Mouse (Mus musculus): Measurements from ENCODE around the gene Nrp2. TPM values are rescaled to one million over a fixed set of nuclear protein-coding genes. Genes with fewer than 3 reads are reported as not detected.

Nrp2 gene
- polyA plus RNA-seq, 1 experiment from 2014 or later: 0.76 TPM

DNA sequence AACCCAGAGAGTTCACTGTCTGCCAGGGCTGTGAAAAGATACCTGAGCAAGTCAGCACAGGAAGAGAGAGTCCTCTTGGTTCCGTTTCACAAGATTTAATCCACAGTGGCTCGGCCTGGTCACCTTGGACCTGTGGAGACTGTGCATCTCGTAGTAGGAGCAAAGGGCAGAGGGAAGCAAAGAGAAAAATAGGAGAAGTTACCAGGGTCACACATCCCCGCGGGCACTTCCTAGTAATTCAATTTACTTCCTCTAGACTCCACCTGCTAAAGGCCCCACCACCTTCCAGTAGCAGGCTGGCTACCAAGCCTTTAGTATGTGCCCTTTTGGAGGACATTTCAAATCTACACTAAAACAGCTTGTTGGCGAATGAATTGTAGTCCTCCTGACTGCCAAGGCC, 11.9 kb upstream of the Nrp2 start:
- Histone ChIP-seq H3K27ac (no peak overlapping the region), H3K4me3 (replicated peaks) (no peak overlapping the region), H3K9me3 (replicated peaks) (no peaks in the 10 kb centered on the region), H3K36me3 (no peaks in the 10 kb centered on the region), H3K4me2 (no peak overlapping the region), H3K27me3 (no peaks in the 10 kb centered on the region), H3K4me1 (replicated peaks) (no peaks in the 10 kb centered on the region), H3K9ac (no peak overlapping the region)
- ATAC-seq (ENCODE audit: low read depth) (no peak), DNase-seq (no peak)
- WGBS (ENCODE audit: insufficient replicate concordance): 33% methylated on average over 6 of the region's 6 CpGs

DNA sequence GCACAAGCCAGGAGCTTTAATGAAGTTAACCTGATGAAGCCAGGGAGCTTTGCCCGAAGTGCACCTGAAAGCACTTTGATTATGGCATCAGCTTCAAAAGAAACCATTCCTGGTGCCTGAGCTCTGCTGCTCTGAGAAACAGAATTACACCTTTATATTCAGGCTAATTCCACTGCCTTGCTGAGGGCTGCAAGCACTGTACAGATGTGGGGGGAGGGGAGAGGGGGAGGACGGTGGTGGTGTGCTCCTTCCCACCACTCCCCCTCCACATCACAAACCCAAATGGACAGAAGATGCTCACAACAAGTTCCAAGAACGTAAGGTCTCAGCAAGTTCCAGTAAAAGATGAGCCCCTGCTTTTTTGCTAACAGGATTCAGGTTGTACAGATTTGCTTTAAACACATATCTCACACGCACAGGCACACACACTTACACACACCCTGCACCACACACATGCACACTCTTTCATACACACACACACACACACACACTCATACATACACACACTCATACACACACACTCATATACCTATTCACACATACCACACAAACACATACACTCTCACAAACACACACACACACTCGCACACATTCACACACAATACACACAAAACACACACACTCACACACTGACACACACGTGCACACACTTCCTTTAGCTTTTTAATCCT, 6.6 kb upstream of the Nrp2 start:
- no peaks in the 10 kb centered on the region for H3K36me3 ChIP-seq
- H3K4me1 ChIP-seq (replicated peaks): no peaks in the 10 kb centered on the region
- H3K27me3 ChIP-seq: peaks cover 8% of the 10 kb centered on the region
- 42% methylated on average over 6 of the region's 6 CpGs for WGBS (ENCODE audit: insufficient replicate concordance)
- no peak overlapping the region for H3K4me2 ChIP-seq
- H3K9me3 ChIP-seq (replicated peaks): no peaks in the 10 kb centered on the region
- H3K9ac ChIP-seq: no peak overlapping the region
- ATAC-seq (ENCODE audit: low read depth) (no peak), DNase-seq (no peak)
- H3K4me3 ChIP-seq (replicated peaks): no peak overlapping the region
- H3K27ac ChIP-seq: no peak overlapping the region

DNA sequence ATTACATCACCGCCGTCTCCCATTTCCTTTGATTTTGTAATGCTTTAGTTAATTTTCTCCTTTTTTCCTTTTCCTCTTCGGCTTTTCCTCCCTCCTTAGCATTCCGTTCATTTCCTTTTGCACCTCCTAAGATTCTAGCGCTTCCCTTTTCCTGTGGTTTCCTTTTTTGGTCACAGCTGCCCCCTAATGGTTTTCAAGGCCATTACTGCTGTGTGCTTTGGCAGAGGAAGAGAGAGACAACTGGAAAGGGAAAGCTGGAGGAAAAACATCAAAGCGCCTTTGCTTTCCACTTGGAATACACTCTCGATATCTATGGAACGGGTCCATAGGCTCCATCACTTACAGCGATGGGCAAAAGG, 6.1 kb upstream of the Nrp2 start:
- H3K4me3 ChIP-seq (replicated peaks): no peak overlapping the region
- no peak for ATAC-seq (ENCODE audit: low read depth)
- no peaks in the 10 kb centered on the region for H3K4me1 ChIP-seq (replicated peaks)
- no peak overlapping the region for H3K4me2 ChIP-seq
- H3K27me3 ChIP-seq: peaks cover 13% of the 10 kb centered on the region
- no peaks in the 10 kb centered on the region for H3K9me3 ChIP-seq (replicated peaks)
- DNase-seq: no peak
- H3K9ac ChIP-seq: no peak overlapping the region
- 8% methylated on average over 9 of the region's 9 CpGs for WGBS (ENCODE audit: insufficient replicate concordance)
- H3K27ac ChIP-seq: no peak overlapping the region
- H3K36me3 ChIP-seq: no peaks in the 10 kb centered on the region

DNA sequence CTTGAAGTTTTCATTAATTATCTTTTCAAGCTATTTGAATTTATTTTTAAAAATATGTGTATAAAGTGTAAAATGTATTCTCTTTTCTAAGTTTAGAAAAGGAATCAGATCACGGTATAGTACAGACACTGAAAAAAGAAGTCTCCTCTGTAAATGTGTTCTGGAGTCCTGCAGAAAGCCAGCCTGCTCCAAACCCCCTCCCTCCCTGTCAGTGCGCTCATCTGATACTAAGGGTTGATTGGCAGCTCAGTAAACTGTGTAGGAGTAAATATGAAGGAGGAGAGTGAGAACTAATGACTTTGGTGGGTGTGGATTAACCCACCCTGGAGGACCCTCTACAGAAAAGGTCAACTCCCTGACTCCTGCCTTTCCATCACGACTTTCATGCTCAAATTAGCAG, 5.7 kb upstream of the Nrp2 start:
- Histone ChIP-seq H3K9me3 (replicated peaks) (no peaks in the 10 kb centered on the region), H3K9ac (no peak overlapping the region), H3K4me2 (no peak overlapping the region), H3K27ac (no peak overlapping the region), H3K4me3 (replicated peaks) (no peak overlapping the region), H3K4me1 (replicated peaks) (no peaks in the 10 kb centered on the region; the same call in 1 of the 2 replicates), H3K27me3 (peaks cover 17% of the 10 kb centered on the region), H3K36me3 (no peaks in the 10 kb centered on the region)
- no peak for ATAC-seq (ENCODE audit: low read depth)
- no peak for DNase-seq
- WGBS (ENCODE audit: insufficient replicate concordance): 51% methylated on average over 3 of the region's 3 CpGs

DNA sequence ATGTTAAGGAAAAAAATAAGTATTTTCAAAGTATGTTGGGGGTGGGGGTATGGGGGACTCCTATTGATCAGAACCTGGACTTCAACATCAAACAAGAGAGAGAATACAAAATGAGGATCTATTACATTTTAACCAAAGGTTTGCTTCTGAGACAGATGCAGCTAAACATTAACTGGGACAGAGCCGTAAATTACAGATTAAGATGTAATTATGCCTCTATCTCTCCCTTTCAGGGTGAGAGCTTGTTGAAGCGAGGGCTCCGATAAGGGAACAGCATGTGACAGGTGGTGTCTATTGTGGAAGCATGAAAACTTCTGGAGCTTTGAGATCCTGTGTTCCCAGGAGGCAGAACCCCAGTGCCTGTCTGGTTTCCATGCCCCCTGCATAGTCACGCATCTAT, 3.3 kb upstream of the Nrp2 start:
- WGBS (ENCODE audit: insufficient replicate concordance): 55% methylated on average over 4 of the region's 4 CpGs
- no peak for ATAC-seq (ENCODE audit: low read depth)
- no peak overlapping the region for H3K9ac ChIP-seq
- H3K9me3 ChIP-seq (replicated peaks): no peaks in the 10 kb centered on the region
- H3K36me3 ChIP-seq: no peaks in the 10 kb centered on the region
- H3K27me3 ChIP-seq: peaks cover 41% of the 10 kb centered on the region
- no peak overlapping the region for H3K27ac ChIP-seq
- H3K4me1 ChIP-seq (replicated peaks): peaks cover 7% of the 10 kb centered on the region; the same call in 1 of the 2 replicates
- H3K4me2 ChIP-seq: no peak overlapping the region
- DNase-seq: no peak
- no peak overlapping the region for H3K4me3 ChIP-seq (replicated peaks)

DNA sequence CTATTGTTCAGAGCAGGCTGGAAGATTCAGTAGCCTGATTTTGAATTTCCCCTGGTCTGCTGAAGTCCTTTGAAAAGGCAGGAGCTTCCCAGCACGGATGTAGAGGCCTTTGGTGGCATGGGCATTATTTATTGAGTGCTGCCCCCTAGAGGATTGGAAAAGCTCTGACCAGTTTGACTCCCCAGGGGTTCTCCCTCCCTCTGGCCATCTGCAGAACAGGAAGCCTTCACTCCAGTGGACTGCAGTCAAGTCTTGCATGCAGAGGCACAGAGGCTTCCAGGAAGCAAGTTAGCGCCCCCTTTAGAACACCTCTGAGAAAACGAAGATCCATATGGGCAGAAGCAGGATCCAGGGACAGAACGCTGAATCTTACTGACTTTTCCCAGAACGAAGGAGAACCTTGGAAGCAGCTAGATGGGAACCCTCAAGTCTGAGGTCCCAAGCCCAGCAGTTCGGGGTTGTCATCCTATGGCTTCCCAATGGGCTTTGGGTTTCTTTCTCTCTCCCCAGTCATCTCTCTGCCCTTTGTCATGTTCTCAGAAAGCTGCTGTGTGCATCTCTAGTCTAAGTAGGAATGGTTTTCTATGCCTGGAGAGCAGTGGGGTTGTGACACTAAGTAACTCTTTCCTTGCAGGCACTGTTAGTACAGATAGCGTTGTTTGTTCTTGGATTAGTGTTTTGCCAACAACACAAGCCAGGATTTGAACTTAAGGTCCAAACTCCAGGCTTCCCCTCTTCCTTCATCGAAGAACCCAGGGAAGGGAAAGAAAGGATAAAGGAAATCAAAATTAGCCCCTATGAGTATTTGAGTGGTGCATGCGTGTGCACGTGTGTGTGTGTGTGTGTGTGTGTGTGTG, 1.8 kb upstream of the Nrp2 start:
- Histone ChIP-seq H3K36me3 (no peaks in the 10 kb centered on the region), H3K27me3 (peaks cover 56% of the 10 kb centered on the region), H3K4me3 (replicated peaks) (no peak overlapping the region), H3K9ac (no peak overlapping the region), H3K4me1 (replicated peaks) (peaks cover 12% of the 10 kb centered on the region), H3K27ac (no peak overlapping the region), H3K4me2 (no peak overlapping the region), H3K9me3 (replicated peaks) (no peaks in the 10 kb centered on the region)
- WGBS (ENCODE audit: insufficient replicate concordance): 25% methylated on average over 10 of the region's 10 CpGs
- DNase-seq (peak; percentile 21), ATAC-seq (ENCODE audit: low read depth) (peak; percentile 61)

DNA sequence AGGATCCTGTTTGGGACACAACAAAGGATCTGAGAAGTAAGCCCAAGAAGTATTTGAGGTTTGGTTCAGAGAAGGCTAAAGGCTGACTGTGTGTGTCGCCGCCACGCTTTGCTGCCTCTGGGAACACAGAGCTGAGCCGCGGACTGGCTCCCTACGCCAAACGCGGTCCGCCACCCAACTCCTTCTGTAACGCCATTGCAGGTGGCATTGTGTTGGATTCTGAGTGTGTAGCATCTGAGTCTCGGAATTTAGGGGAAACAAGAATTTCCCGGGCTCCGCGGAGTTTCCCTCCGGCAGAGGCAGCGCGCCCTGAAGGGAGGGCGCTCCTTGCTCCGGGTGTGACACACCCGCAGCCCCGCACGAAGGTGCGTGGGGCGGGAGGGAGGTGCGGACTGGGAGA, 342 bp upstream of the Nrp2 start:
- no peak overlapping the region for H3K27ac ChIP-seq
- peak overlapping the region; percentile 71 for H3K4me2 ChIP-seq
- peak overlapping the region; percentile 26; the same call in 1 of the 2 replicates for H3K9ac ChIP-seq

DNA sequence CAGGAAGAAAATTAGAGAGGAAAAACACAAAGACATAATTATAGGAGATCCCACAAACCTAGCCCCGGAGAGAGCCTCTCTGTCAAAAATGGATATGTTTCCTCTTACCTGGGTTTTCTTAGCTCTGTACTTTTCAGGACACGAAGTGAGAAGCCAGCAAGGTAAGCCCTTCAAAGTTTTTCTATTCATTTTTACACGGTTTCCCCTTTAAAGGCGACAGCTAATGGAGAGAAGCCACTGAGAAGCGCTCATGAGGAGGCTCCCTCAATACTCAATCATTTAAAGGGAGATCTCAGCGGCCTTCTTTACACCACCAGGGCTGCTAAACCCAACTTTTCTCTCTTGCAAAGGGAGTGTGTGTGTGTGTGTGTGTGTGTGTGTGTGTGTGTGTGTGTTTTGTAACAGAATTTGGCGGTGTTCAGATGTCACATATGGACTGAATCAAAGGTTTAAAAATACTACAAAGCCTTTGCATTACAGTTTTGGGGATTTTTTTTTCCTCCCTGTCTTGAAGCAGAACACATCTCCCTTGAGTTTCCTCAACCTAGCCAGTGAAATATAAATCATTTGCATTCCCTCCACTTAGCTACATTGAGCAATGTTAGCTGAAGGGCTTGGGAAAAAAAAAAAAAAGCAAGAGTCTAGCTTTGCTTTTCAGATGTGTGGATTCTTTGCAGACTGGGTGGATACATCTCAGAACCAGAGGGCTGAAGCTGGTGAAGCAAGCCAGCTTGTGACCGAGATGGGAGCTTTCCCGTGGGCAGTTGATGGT, 1.2 kb downstream of the Nrp2 start:
- WGBS (ENCODE audit: insufficient replicate concordance): 4% methylated on average over 9 of the region's 9 CpGs
- H3K9me3 ChIP-seq (replicated peaks): no peaks in the 10 kb centered on the region
- H3K4me2 ChIP-seq: peak overlapping the region; percentile 71
- no peak overlapping the region for H3K9ac ChIP-seq
- ATAC-seq (ENCODE audit: low read depth) (no peak), DNase-seq (no peak)
- peak overlapping the region; percentile 57 for H3K4me3 ChIP-seq (replicated peaks)
- H3K4me1 ChIP-seq (replicated peaks): peaks cover 12% of the 10 kb centered on the region
- no peak overlapping the region for H3K27ac ChIP-seq
- no peaks in the 10 kb centered on the region for H3K36me3 ChIP-seq
- H3K27me3 ChIP-seq: peaks cover 84% of the 10 kb centered on the region

More for the DNA sequence above, 342 bp upstream of the Nrp2 start:
- ATAC-seq (ENCODE audit: low read depth) (no peak), DNase-seq (no peak)
- peak overlapping the region; percentile 57 for H3K4me3 ChIP-seq (replicated peaks)
- 0% methylated on average over 25 of the region's 25 CpGs for WGBS (ENCODE audit: insufficient replicate concordance)
- H3K4me1 ChIP-seq (replicated peaks): peaks cover 12% of the 10 kb centered on the region
- no peaks in the 10 kb centered on the region for H3K9me3 ChIP-seq (replicated peaks)
- peaks cover 71% of the 10 kb centered on the region for H3K27me3 ChIP-seq
- H3K36me3 ChIP-seq: no peaks in the 10 kb centered on the region

DNA sequence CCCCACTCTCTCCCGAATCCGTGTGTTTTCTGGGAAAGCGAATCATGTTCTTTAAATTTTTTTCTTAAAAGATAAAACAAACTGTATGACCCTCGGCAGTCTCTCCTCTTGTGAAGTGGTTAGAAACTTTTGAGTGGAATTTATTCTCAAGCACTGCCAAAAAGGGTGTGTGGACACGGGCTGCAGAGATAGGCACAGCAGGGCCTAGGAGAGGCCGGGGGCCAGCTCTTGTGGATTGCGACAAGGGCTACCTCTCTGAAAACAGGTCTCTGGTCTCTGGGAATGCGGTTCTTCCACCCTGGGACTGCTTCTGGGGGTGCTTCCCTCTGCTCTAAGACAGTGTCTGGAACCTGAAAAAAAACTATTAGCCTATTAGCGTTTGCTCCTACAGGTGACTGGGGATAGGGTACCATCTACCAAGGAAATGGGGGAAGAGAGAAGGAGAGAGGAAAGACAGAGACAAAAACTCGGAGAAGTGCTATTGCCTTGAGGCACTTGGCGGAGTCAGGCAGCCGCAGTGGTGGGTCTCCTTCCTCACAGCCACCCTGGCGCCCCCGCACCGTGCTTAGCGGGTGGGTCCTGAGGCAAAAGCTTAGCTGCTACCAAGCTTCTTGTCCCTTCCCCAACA, 1.9 kb downstream of the Nrp2 start:
- Histone ChIP-seq H3K9ac (no peak overlapping the region), H3K4me1 (replicated peaks) (peaks cover 12% of the 10 kb centered on the region), H3K27me3 (peaks cover 88% of the 10 kb centered on the region), H3K4me3 (replicated peaks) (peak overlapping the region; percentile 57), H3K4me2 (peak overlapping the region; percentile 65), H3K9me3 (replicated peaks) (no peaks in the 10 kb centered on the region), H3K36me3 (no peaks in the 10 kb centered on the region), H3K27ac (no peak overlapping the region)
- DNase-seq (no peak), ATAC-seq (ENCODE audit: low read depth) (no peak)
- 9% methylated on average over 16 of the region's 16 CpGs for WGBS (ENCODE audit: insufficient replicate concordance)

DNA sequence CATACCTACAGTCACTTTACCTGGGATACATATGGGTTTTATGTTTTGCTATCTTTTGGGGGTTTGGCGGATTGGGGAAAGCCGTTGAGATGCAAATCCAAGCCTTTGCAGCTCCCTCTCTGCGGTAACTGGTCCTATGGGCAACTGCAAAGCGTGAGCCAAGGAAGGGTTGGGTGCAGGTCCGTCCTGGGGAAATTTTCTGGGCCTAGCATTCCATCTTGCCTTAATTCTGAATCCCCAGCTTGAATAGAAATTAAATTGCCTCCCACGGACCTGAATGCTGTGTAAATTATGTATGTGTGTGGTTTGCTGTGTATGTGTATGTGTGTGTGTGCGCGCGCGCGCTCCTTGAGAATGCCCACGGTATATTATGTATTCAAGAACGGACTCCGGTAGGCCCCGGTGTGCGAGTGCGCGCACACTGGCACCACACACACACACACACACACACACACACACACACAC, 2.5 kb downstream of the Nrp2 start:
- no peak for ATAC-seq (ENCODE audit: low read depth)
- no peak overlapping the region for H3K27ac ChIP-seq

More for the DNA sequence above, 2.5 kb downstream of the Nrp2 start:
- no peaks in the 10 kb centered on the region for H3K9me3 ChIP-seq (replicated peaks)
- peak overlapping the region; percentile 57 for H3K4me3 ChIP-seq (replicated peaks)
- H3K36me3 ChIP-seq: no peaks in the 10 kb centered on the region
- H3K4me1 ChIP-seq (replicated peaks): peaks cover 12% of the 10 kb centered on the region
- no peak overlapping the region for H3K9ac ChIP-seq
- DNase-seq: no peak
- H3K27me3 ChIP-seq: peaks cover 94% of the 10 kb centered on the region
- 8% methylated on average over 15 of the region's 18 CpGs for whole genome bisulfite sequencing (ENCODE audit: insufficient replicate concordance)
- H3K4me2 ChIP-seq: peak overlapping the region; percentile 65
